Mouse (Mus musculus) E14TG2a.4 (cell line): ENCODE data around the gene Slc10a6.
A peak's percentile ranks its signal among the peaks of the same experiment; 100 is the strongest.

Source experiments
- H3K27me3 ChIP-seq: 2 replicates; pipeline ENCODE4 v1.6.1; 2014; ENCODE audit warnings: low read length, control low read depth; ENCODE audit not compliant: insufficient read depth
- H3K36me3 ChIP-seq: 2 replicates; pipeline ENCODE4 v1.6.1; 2014; ENCODE audit warnings: low read length, control low read depth; ENCODE audit not compliant: insufficient read depth
- H3K4me1 ChIP-seq: replicated peaks from 2 replicates; pipeline ENCODE4 v1.6.1; 2014; ENCODE audit warnings: low read depth, low read length, control low read depth
- H3K4me3 ChIP-seq: replicated peaks from 2 replicates; pipeline ENCODE4 v1.5.1; 2014; ENCODE audit warnings: mild to moderate bottlenecking, low read length
- H3K9me3 ChIP-seq: 2 replicates; pipeline ENCODE4 v1.6.1; 2014; ENCODE audit warnings: low read length, control low read depth
- CTCF ChIP-seq: conservative IDR thresholded peaks from 2 replicates; pipeline ENCODE4 v1.5.1; 2014; ENCODE audit warnings: low read length
- NANOG ChIP-seq: IDR thresholded peaks from 2 replicates; pipeline ENCODE4 v1.6.1; 2014; ENCODE audit warnings: borderline replicate concordance, low read length, mixed read lengths
- POU5F1 ChIP-seq: IDR thresholded peaks from 2 replicates; pipeline ENCODE4 v1.6.1; 2014; ENCODE audit warnings: low read length, borderline replicate concordance

Gene Slc10a6

DNA sequence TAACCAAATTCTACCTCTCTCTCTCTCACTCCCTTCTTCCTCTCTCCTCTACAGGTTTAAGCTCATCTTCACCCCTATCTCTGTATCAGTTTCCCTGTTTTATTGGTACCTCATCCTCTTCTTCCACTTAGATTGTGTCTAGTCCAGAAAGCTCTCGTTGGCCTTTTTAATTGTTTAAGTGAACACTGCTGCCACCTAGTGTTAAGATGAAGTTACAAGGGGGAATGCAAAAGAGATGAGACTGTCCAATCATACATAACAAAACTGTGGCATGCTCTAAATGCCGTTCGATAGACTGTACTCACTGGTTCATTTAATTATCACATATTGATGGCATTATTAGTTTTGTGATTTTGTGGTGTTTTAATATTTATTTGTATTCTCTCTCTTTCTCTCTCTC lies 30.4 kb upstream of the Slc10a6 start:
- TF ChIP-seq CTCF = peak; percentile 57
- TF ChIP-seq NANOG = no peak
- peaks cover 26% of the 10 kb centered on the region for H3K4me1 ChIP-seq
- H3K9me3 ChIP-seq = no peaks in the 10 kb centered on the region
- H3K4me3 ChIP-seq = no peak overlapping the region
- H3K27me3 ChIP-seq = peaks cover 21% of the 10 kb centered on the region
- no peaks in the 10 kb centered on the region for H3K36me3 ChIP-seq

GRCm38 (mm10) chr5:103658921-103659320 lies 29.7 kb upstream of the Slc10a6 start:
- no peaks in the 10 kb centered on the region for H3K9me3 ChIP-seq
- no peak overlapping the region for H3K4me3 ChIP-seq
- H3K4me1 ChIP-seq = peaks cover 28% of the 10 kb centered on the region
- no peaks in the 10 kb centered on the region for H3K36me3 ChIP-seq
- H3K27me3 ChIP-seq = peaks cover 20% of the 10 kb centered on the region
- TF ChIP-seq NANOG = no peak
- TF ChIP-seq CTCF = peak; percentile 39

- TF ChIP-seq NANOG (no peak), CTCF (0 out of 2 replicates have a peak, but pooled peaks have one; percentile 18)
- H3K27me3 ChIP-seq = peaks cover 3% of the 10 kb centered on the region
- no peaks in the 10 kb centered on the region for H3K9me3 ChIP-seq
- H3K4me1 ChIP-seq = peaks cover 34% of the 10 kb centered on the region
- no peaks in the 10 kb centered on the region for H3K36me3 ChIP-seq
- peak within 1 kb of the TSS; percentile 82 for H3K4me3 ChIP-seq
Observed at GRCm38 (mm10) chr5:103655346-103656118, 26.3 kb upstream of the Slc10a6 start, which contains the start of gene 1700016H13Rik. Gene 1700016H13Rik, minus strand, starts transcription at chr5:103656010.

DNA sequence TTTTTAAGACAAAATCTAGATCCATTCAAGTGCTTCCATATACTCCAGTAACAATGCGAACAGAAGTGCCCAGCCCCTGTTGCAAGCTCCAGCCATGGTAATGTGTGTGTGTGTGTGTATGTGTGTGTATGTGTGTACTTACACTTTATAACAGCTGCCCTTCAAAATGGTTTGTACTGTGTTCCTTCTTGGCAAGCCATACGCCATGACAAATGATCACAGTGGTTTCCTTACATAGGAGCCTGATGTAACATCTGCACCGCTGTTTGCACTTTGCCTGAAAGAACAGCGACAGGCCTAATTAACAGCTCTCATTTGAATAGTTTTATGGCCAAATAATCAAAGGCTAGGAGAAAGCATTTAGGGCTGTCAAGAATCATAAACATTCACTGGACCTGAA lies 25.6 kb upstream of the Slc10a6 start:
- peaks cover 34% of the 10 kb centered on the region for H3K4me1 ChIP-seq

GRCm38 (mm10) chr5:103654225-103654624 lies 25.0 kb upstream of the Slc10a6 start:
- Histone ChIP-seq H3K36me3 (no peaks in the 10 kb centered on the region), H3K4me1 (peaks cover 34% of the 10 kb centered on the region)
- TF ChIP-seq NANOG = no peak
- TF ChIP-seq CTCF = peak; percentile 92
- TF ChIP-seq POU5F1 = no peak

More for the DNA sequence above, 25.6 kb upstream of the Slc10a6 start:
- Histone ChIP-seq H3K27me3 (no peaks in the 10 kb centered on the region), H3K4me3 (peak overlapping the region; percentile 8), H3K36me3 (no peaks in the 10 kb centered on the region), H3K9me3 (no peaks in the 10 kb centered on the region)
- TF ChIP-seq POU5F1 = no peak
- TF ChIP-seq CTCF = no peak
- no peak for TF ChIP-seq NANOG

GRCm38 (mm10) chr5:103647320-103647719 lies 18.1 kb upstream of the Slc10a6 start:
- H3K36me3 ChIP-seq = no peaks in the 10 kb centered on the region
- H3K27me3 ChIP-seq = no peaks in the 10 kb centered on the region
- H3K4me3 ChIP-seq = no peak overlapping the region
- no peak for TF ChIP-seq CTCF
- H3K9me3 ChIP-seq = no peaks in the 10 kb centered on the region
- peaks cover 9% of the 10 kb centered on the region for H3K4me1 ChIP-seq

More at GRCm38 (mm10) chr5:103654225-103654624, 25.0 kb upstream of the Slc10a6 start:
- H3K9me3 ChIP-seq = no peaks in the 10 kb centered on the region
- H3K4me3 ChIP-seq = no peak overlapping the region
- H3K27me3 ChIP-seq = no peaks in the 10 kb centered on the region

DNA sequence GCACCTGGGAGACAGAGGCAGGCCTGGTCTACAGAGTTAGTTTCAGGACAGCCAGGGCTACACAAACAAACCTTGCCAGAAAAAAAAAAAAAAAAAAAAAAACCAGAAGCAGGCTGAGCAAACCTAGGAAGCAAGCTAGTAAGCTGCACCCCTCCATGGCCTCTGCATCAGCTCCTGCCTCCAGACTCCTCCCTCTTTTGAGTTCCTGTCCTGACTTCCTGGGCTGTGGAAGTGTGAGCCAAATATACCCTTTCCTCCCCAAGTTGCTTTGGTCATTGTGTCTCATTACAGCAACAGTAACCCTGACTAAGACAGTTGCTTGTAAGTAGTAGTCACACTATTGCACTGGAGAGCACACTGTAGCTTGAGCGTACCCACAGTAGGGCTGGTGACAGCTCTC lies 15.0 kb upstream of the Slc10a6 start:
- no peak overlapping the region for H3K4me3 ChIP-seq

DNA sequence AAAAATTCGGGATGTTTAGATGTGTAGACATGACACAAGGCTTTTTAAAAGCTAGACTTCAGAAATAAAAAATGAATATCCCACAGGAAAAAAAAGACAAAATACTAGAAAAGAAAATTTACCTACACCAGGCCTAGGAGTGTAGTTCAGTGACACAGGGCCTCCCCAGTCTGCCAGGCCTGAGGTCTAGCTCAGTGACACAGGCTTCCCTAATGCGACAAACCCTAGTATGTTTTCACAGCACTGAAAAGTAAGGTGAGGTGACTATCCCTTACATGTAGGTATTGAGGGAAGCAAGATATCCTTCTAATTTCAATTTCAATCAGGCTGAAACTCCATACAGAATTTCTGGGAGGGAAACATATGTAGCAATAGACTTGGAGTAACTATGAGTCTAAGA lies 8.0 kb upstream of the Slc10a6 start:
- TF ChIP-seq POU5F1 (no peak), CTCF (no peak), NANOG (no peak)
- Histone ChIP-seq H3K4me1 (peaks cover 7% of the 10 kb centered on the region), H3K27me3 (no peaks in the 10 kb centered on the region), H3K9me3 (no peaks in the 10 kb centered on the region), H3K36me3 (no peaks in the 10 kb centered on the region), H3K4me3 (no peak overlapping the region)

More for the DNA sequence above, 15.0 kb upstream of the Slc10a6 start:
- peaks cover 16% of the 10 kb centered on the region for H3K4me1 ChIP-seq
- H3K9me3 ChIP-seq = no peaks in the 10 kb centered on the region
- H3K36me3 ChIP-seq = no peaks in the 10 kb centered on the region
- no peaks in the 10 kb centered on the region for H3K27me3 ChIP-seq
- TF ChIP-seq CTCF (no peak), NANOG (no peak), POU5F1 (no peak)
